Mouse (Mus musculus): ENCODE data around the gene Pqlc3.

DNA sequence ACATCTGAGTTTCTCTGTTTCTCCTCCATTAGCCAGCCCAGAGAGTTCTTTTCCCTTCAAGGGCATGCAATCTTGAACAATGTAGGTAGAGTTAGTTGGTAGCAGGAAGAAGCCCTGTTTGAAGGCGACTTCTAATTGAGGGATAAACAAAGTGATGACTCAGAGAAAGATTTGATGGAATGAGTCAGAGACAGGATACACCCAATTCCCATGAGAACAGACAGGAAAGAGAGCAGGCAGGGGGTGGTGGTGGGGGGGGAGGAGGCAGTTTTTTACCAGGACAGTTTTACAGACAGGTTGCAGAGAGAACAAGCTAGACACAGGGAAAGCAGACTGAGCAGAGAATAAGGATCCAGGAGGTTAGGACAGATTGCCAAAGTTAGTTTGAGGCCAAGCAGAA is 40.4 kb upstream of the Pqlc3 start:
- TF ChIP-seq POLR2A (IDR thresholded peaks at IDR 0.05; ENCODE audit: insufficient read length, low read depth) (no peak), REST (IDR thresholded peaks at IDR 0.05; ENCODE audit: insufficient read depth, insufficient read length) (no peak), POLR2AphosphoS2 (IDR thresholded peaks at IDR 0.05; ENCODE audit: insufficient read length, low read depth) (no peak), E2F4 (IDR thresholded peaks at IDR 0.05; ENCODE audit: insufficient read depth) (no peak), CEBPB (IDR thresholded peaks at IDR 0.05; ENCODE audit: insufficient read depth, poor library complexity, severe bottlenecking) (no peak), MAX (IDR thresholded peaks at IDR 0.05; ENCODE audit: low read depth) (no peak)

Data from myocyte (in vitro differentiated cells).